Mouse (Mus musculus): ENCODE results near the gene Usp37. TPM values are rescaled to one million over a fixed set of nuclear protein-coding genes. Genes with fewer than 3 reads are reported as not detected.

Usp37 gene
- polyA plus RNA-seq, 1 experiment from 2014 or later, result 35.9 TPM

GRCm38 (mm10) chr1:74395290-74395689, 148.8 kb downstream of the Usp37 start:
- 84% methylated on average over 13 of the region's 13 CpGs for WGBS
- H3K4me1 ChIP-seq (replicated peaks; ENCODE audit: control insufficient read depth, insufficient read depth, low read length), result peaks cover 29% of the 10 kb centered on the region
- no peaks in the 10 kb centered on the region for H3K36me3 ChIP-seq (ENCODE audit: control insufficient read depth, insufficient read depth)
- no peak overlapping the region for H3K4me2 ChIP-seq (ENCODE audit: low read length)
- H3K9me3 ChIP-seq (ENCODE audit: control insufficient read depth, low read length), result no peaks in the 10 kb centered on the region
- no peak for ATAC-seq
- H3K9ac ChIP-seq (replicated peaks; ENCODE audit: low read depth, low read length), result no peak overlapping the region
- H3K4me3 ChIP-seq (replicated peaks; ENCODE audit: low read length), result no peak overlapping the region
- no peak overlapping the region for H3K27ac ChIP-seq (ENCODE audit: low read length)
- H3K27me3 ChIP-seq (replicated peaks; ENCODE audit: control insufficient read depth, insufficient read depth, low read length), result no peaks in the 10 kb centered on the region; the same call in none of the 2 replicates

GRCm38 (mm10) chr1:74394858-74395257, 149.2 kb downstream of the Usp37 start:
- H3K4me1 ChIP-seq (replicated peaks; ENCODE audit: control insufficient read depth, insufficient read depth, low read length), result peaks cover 32% of the 10 kb centered on the region
- no peak overlapping the region for H3K4me3 ChIP-seq (replicated peaks; ENCODE audit: low read length)
- H3K4me2 ChIP-seq (ENCODE audit: low read length), result no peak overlapping the region
- WGBS, result 89% methylated on average over 15 of the region's 15 CpGs
- no peak for ATAC-seq
- no peak overlapping the region for H3K9ac ChIP-seq (replicated peaks; ENCODE audit: low read depth, low read length)
- H3K9me3 ChIP-seq (ENCODE audit: control insufficient read depth, low read length), result no peaks in the 10 kb centered on the region
- H3K27ac ChIP-seq (ENCODE audit: low read length), result no peak overlapping the region
- no peaks in the 10 kb centered on the region; the same call in none of the 2 replicates for H3K27me3 ChIP-seq (replicated peaks; ENCODE audit: control insufficient read depth, insufficient read depth, low read length)
- no peaks in the 10 kb centered on the region for H3K36me3 ChIP-seq (ENCODE audit: control insufficient read depth, insufficient read depth)

GRCm38 (mm10) chr1:74394311-74394710, 149.8 kb downstream of the Usp37 start:
- WGBS, result 88% methylated on average over 9 of the region's 9 CpGs
- no peaks in the 10 kb centered on the region for H3K36me3 ChIP-seq (ENCODE audit: control insufficient read depth, insufficient read depth)
- H3K4me2 ChIP-seq (ENCODE audit: low read length), result no peak overlapping the region
- H3K9ac ChIP-seq (replicated peaks; ENCODE audit: low read depth, low read length), result no peak overlapping the region
- no peak overlapping the region for H3K4me3 ChIP-seq (replicated peaks; ENCODE audit: low read length)
- H3K9me3 ChIP-seq (ENCODE audit: control insufficient read depth, low read length), result no peaks in the 10 kb centered on the region
- H3K27me3 ChIP-seq (replicated peaks; ENCODE audit: control insufficient read depth, insufficient read depth, low read length), result no peaks in the 10 kb centered on the region; the same call in none of the 2 replicates
- no peak for ATAC-seq
- no peak overlapping the region for H3K27ac ChIP-seq (ENCODE audit: low read length)
- H3K4me1 ChIP-seq (replicated peaks; ENCODE audit: control insufficient read depth, insufficient read depth, low read length), result peaks cover 32% of the 10 kb centered on the region

- Histone ChIP-seq H3K4me2 (ENCODE audit: low read length) (no peak overlapping the region), H3K9ac (replicated peaks; ENCODE audit: low read depth, low read length) (no peak overlapping the region), H3K27ac (ENCODE audit: low read length) (no peak overlapping the region), H3K4me1 (replicated peaks; ENCODE audit: control insufficient read depth, insufficient read depth, low read length) (peaks cover 32% of the 10 kb centered on the region), H3K36me3 (ENCODE audit: control insufficient read depth, insufficient read depth) (no peaks in the 10 kb centered on the region), H3K4me3 (replicated peaks; ENCODE audit: low read length) (no peak overlapping the region), H3K27me3 (replicated peaks; ENCODE audit: control insufficient read depth, insufficient read depth, low read length) (no peaks in the 10 kb centered on the region; the same call in none of the 2 replicates), H3K9me3 (ENCODE audit: control insufficient read depth, low read length) (no peaks in the 10 kb centered on the region)
- 90% methylated on average over 9 of the region's 9 CpGs for whole genome bisulfite sequencing
- ATAC-seq, result no peak
Measured at GRCm38 (mm10) chr1:74393697-74394096, 150.4 kb downstream of the Usp37 start.

- peak overlapping the region; percentile 91 for H3K4me3 ChIP-seq (replicated peaks; ENCODE audit: low read length)
- H3K9me3 ChIP-seq (ENCODE audit: control insufficient read depth, low read length), result no peaks in the 10 kb centered on the region
- 35% methylated on average over 7 of the region's 7 CpGs for WGBS
- H3K27ac ChIP-seq (ENCODE audit: low read length), result no peak overlapping the region
- peak overlapping the region; percentile 78 for H3K9ac ChIP-seq (replicated peaks; ENCODE audit: low read depth, low read length)
- ATAC-seq, result no peak
- H3K27me3 ChIP-seq (replicated peaks; ENCODE audit: control insufficient read depth, insufficient read depth, low read length), result no peaks in the 10 kb centered on the region; the same call in none of the 2 replicates
- peaks cover 31% of the 10 kb centered on the region for H3K4me1 ChIP-seq (replicated peaks; ENCODE audit: control insufficient read depth, insufficient read depth, low read length)
- peak overlapping the region; percentile 93 for H3K4me2 ChIP-seq (ENCODE audit: low read length)
- no peaks in the 10 kb centered on the region for H3K36me3 ChIP-seq (ENCODE audit: control insufficient read depth, insufficient read depth)
Measured at GRCm38 (mm10) chr1:74393010-74393409, 151.1 kb downstream of the Usp37 start.

GRCm38 (mm10) chr1:74392446-74392994, 151.6 kb downstream of the Usp37 start:
- WGBS, result 0% methylated on average over 16 of the region's 16 CpGs

GRCm38 (mm10) chr1:74391844-74392441, 152.1 kb downstream of the Usp37 start:
- H3K9me3 ChIP-seq (ENCODE audit: control insufficient read depth, low read length), result no peaks in the 10 kb centered on the region
- peak overlapping the region; percentile 93 for H3K4me2 ChIP-seq (ENCODE audit: low read length)
- peak overlapping the region; percentile 68 for H3K27ac ChIP-seq (ENCODE audit: low read length)
- peak overlapping the region; percentile 78 for H3K9ac ChIP-seq (replicated peaks; ENCODE audit: low read depth, low read length)
- no peaks in the 10 kb centered on the region for H3K36me3 ChIP-seq (ENCODE audit: control insufficient read depth, insufficient read depth)
- H3K4me3 ChIP-seq (replicated peaks; ENCODE audit: low read length), result peak overlapping the region; percentile 91
- H3K27me3 ChIP-seq (replicated peaks; ENCODE audit: control insufficient read depth, insufficient read depth, low read length), result no peaks in the 10 kb centered on the region; the same call in none of the 2 replicates
- peak; percentile 24 for ATAC-seq
- peaks cover 32% of the 10 kb centered on the region for H3K4me1 ChIP-seq (replicated peaks; ENCODE audit: control insufficient read depth, insufficient read depth, low read length)
- WGBS, result under 1% methylated on average over 53 of the region's 63 CpGs

More at GRCm38 (mm10) chr1:74392446-74392994, 151.6 kb downstream of the Usp37 start:
- Histone ChIP-seq H3K27me3 (replicated peaks; ENCODE audit: control insufficient read depth, insufficient read depth, low read length) (no peaks in the 10 kb centered on the region; the same call in none of the 2 replicates), H3K4me2 (ENCODE audit: low read length) (peak overlapping the region; percentile 93), H3K4me1 (replicated peaks; ENCODE audit: control insufficient read depth, insufficient read depth, low read length) (peaks cover 27% of the 10 kb centered on the region), H3K9ac (replicated peaks; ENCODE audit: low read depth, low read length) (peak overlapping the region; percentile 78), H3K27ac (ENCODE audit: low read length) (peak overlapping the region; percentile 37; the same call in 1 of the 2 replicates), H3K36me3 (ENCODE audit: control insufficient read depth, insufficient read depth) (no peaks in the 10 kb centered on the region), H3K9me3 (ENCODE audit: control insufficient read depth, low read length) (no peaks in the 10 kb centered on the region), H3K4me3 (replicated peaks; ENCODE audit: low read length) (peak overlapping the region; percentile 91)
- ATAC-seq, result peak; percentile 19

- 3% methylated on average over 49 of the region's 51 CpGs for WGBS
- Histone ChIP-seq H3K9ac (replicated peaks; ENCODE audit: low read depth, low read length) (peak within 1 kb of the TSS; percentile 78), H3K4me1 (replicated peaks; ENCODE audit: control insufficient read depth, insufficient read depth, low read length) (peaks cover 35% of the 10 kb centered on the region), H3K36me3 (ENCODE audit: control insufficient read depth, insufficient read depth) (no peaks in the 10 kb centered on the region), H3K27ac (ENCODE audit: low read length) (peak within 1 kb of the TSS; percentile 68), H3K4me3 (replicated peaks; ENCODE audit: low read length) (peak within 1 kb of the TSS; percentile 91), H3K4me2 (ENCODE audit: low read length) (peak within 1 kb of the TSS; percentile 93), H3K27me3 (replicated peaks; ENCODE audit: control insufficient read depth, insufficient read depth, low read length) (no peaks in the 10 kb centered on the region; the same call in none of the 2 replicates), H3K9me3 (ENCODE audit: control insufficient read depth, low read length) (no peaks in the 10 kb centered on the region)
- ATAC-seq, result peak; percentile 84
Measured at GRCm38 (mm10) chr1:74390924-74391748, 152.9 kb downstream of the Usp37 start, which contains the start of gene Ctdsp1. TSS of gene Ctdsp1 (plus strand) at chr1:74391509.

Measured in forebrain, embryonic 16.5 days (tissue).